Mouse (Mus musculus) stomach, embryonic 15.5 days (tissue): ENCODE results near the gene Spint3. TPM values are rescaled to one million over a fixed set of nuclear protein-coding genes. Genes with fewer than 3 reads are reported as not detected.

Source experiments
- ATAC-seq: fragments of 200-750 bp; cut with Nextera tagmentation; 2 replicates; pipeline ENCODE4 v1.8.0; 2017; ENCODE audit warnings: low read depth, moderate number of reproducible peaks, moderate TSS enrichment; ENCODE audit not compliant: insufficient read depth, low FRiP score
- H3K27ac ChIP-seq: fragments of 300-500 bp; sonication (generic); 2 replicates; pipeline ENCODE4 v1.5.1; 2015; ENCODE audit warnings: mild to moderate bottlenecking, inconsistent platforms
- H3K27me3 ChIP-seq: fragments of 300-500 bp; sonication (generic); replicated peaks from 2 replicates; pipeline ENCODE4 v1.6.1; 2015; ENCODE audit warnings: inconsistent platforms
- H3K36me3 ChIP-seq: fragments of 300-500 bp; sonication (generic); 2 replicates; pipeline ENCODE4 v1.6.1; 2015; ENCODE audit warnings: inconsistent platforms
- H3K4me1 ChIP-seq: fragments of 300-500 bp; sonication (generic); 2 replicates; pipeline ENCODE4 v1.6.1; 2015; ENCODE audit warnings: inconsistent platforms
- H3K4me2 ChIP-seq: fragments of 300-500 bp; sonication (generic); 2 replicates; pipeline ENCODE4 v1.6.1; 2015; ENCODE audit warnings: mild to moderate bottlenecking, inconsistent platforms
- H3K4me3 ChIP-seq: fragments of 300-500 bp; sonication (generic); replicated peaks from 2 replicates; pipeline ENCODE4 v1.5.1; 2015; ENCODE audit warnings: inconsistent platforms
- H3K9ac ChIP-seq: fragments of 300-500 bp; sonication (generic); 2 replicates; pipeline ENCODE4 v1.6.1; 2015; ENCODE audit warnings: inconsistent platforms
- H3K9me3 ChIP-seq: fragments of 300-500 bp; sonication (generic); 2 replicates; pipeline ENCODE4 v1.6.1; 2016; ENCODE audit warnings: inconsistent platforms
- WGBS: fragments of 180-500 bp; shearing (Covaris S2); methylation state at CpG from one replicate; pipeline ENCODE4 v1.1.7; 2015; 5-methylcytosine and 5-hydroxymethylcytosine counted together
- polyA plus RNA-seq: library from polyadenylated mRNA; unstranded; fragments of >200 nt; fragmentation: Nextera tagmentation; extraction: Ambion mirVana; gene quantifications from 2 replicates; pipeline ENCODE4 v1.2.1, GENCODE M21; 2015

Spint3 gene
- polyA plus RNA-seq, 1 experiment from 2014 or later = not detected

DNA sequence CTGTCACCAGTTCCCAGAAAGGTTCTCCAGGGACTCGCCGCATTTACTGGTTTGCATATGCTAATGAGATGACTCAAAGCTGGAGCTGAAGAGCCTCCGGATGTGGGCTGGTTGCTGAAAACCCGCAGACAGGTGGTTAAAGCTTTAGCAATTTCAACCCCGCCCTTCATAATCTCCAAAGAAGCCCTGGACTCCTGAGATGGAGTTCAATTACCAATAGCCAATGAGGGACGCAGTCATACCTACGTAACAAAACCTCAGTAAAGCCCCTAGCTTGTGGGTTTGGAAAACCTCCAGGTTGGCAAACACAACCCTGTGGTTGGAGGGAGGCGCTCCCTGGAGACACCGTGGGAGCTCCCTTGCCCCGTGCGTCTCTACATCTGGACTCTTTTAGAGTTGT is 51.4 kb downstream of the Spint3 start:
- ATAC-seq = no peak
- no peak overlapping the region for H3K4me3 ChIP-seq

DNA sequence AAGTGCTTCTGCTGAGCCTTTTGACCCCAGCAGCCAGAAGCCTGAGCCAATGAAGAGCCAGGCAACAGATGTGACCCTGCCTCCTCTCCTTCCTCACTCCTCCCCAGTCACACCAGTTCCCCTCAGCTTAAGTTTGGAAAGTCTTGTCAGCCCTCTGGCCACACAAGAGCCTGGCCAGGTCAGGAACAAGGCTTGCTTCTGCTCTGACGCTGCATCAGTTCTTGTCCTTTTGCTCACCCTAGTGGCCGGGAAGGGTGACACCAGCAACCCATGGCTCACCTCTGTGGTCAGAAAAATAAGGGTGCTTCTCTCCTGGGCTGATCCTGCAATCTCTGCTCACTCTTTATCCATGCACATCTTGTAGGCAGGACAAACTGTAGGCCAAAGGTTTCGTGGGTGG is 52.5 kb downstream of the Spint3 start:
- peak; percentile 63 for ATAC-seq
- WGBS = 12% methylated on average over 3 of the region's 3 CpGs

More for the DNA sequence above, 51.4 kb downstream of the Spint3 start:
- Histone ChIP-seq H3K4me2 (peak overlapping the region; percentile 17), H3K4me1 (peaks cover 8% of the 10 kb centered on the region; the same call in 1 of the 2 replicates), H3K9me3 (no peaks in the 10 kb centered on the region), H3K27ac (peak overlapping the region; percentile 21; the same call in 1 of the 2 replicates), H3K9ac (no peak overlapping the region), H3K36me3 (no peaks in the 10 kb centered on the region), H3K27me3 (no peaks in the 10 kb centered on the region)
- 16% methylated on average over 11 of the region's 11 CpGs for whole genome bisulfite sequencing

More for the DNA sequence above, 52.5 kb downstream of the Spint3 start:
- Histone ChIP-seq H3K4me2 (no peak overlapping the region), H3K4me1 (peaks cover 8% of the 10 kb centered on the region; the same call in 1 of the 2 replicates), H3K27me3 (no peaks in the 10 kb centered on the region), H3K27ac (no peak overlapping the region), H3K9me3 (no peaks in the 10 kb centered on the region), H3K36me3 (no peaks in the 10 kb centered on the region), H3K9ac (no peak overlapping the region), H3K4me3 (no peak overlapping the region)

Other genes with a start within 250 kb of the Spint3 start
- not detected in 2 replicates for gene Svs5, start 240.7 kb downstream of the Spint3 start, polyA plus RNA-seq
- 5.2 and 12.0 TPM in 2 replicates for gene Slpi, start 184.4 kb downstream of the Spint3 start, polyA plus RNA-seq
- gene Rbpjl, start 170.3 kb downstream of the Spint3 start, polyA plus RNA-seq = 49.2 and 72.3 TPM in 2 replicates
- gene Matn4, start 168.3 kb downstream of the Spint3 start, polyA plus RNA-seq = 12.4 and 14.7 TPM in 2 replicates
- gene Sdc4, start 129.6 kb downstream of the Spint3 start, polyA plus RNA-seq = 132 and 135 TPM in 2 replicates
- gene Sys1, start 116.5 kb downstream of the Spint3 start, polyA plus RNA-seq = 60.6 and 61.8 TPM in 2 replicates
- gene Gm20458, start 112.5 kb downstream of the Spint3 start, polyA plus RNA-seq = 17.9 and 18.1 TPM in 2 replicates
- gene Trp53tg5, start 99.7 kb downstream of the Spint3 start, polyA plus RNA-seq = 0.14 TPM in 1 of 2 replicates, not detected in the other
- gene Dbndd2, start 87.4 kb downstream of the Spint3 start, polyA plus RNA-seq = 6.5 and 10.4 TPM in 2 replicates
- 67.0 and 67.5 TPM in 2 replicates for gene Pigt, start 75.9 kb downstream of the Spint3 start, polyA plus RNA-seq
- gene Wfdc2, start 11.0 kb downstream of the Spint3 start, polyA plus RNA-seq = 162 and 175 TPM in 2 replicates
- gene Wfdc6a, start 12.0 kb upstream of the Spint3 start, polyA plus RNA-seq = 1.0 and 1.5 TPM in 2 replicates
- gene Eppin, start 20.1 kb upstream of the Spint3 start, polyA plus RNA-seq = not detected in 2 replicates
- not detected in 2 replicates for gene Wfdc6b, start 40.1 kb upstream of the Spint3 start, polyA plus RNA-seq
- not detected in 2 replicates for gene Wfdc8, start 40.2 kb upstream of the Spint3 start, polyA plus RNA-seq
- gene Wfdc16, start 65.3 kb upstream of the Spint3 start, polyA plus RNA-seq = not detected in 2 replicates
- 0.44 and 0.99 TPM in 2 replicates for gene Wfdc10, start 82.6 kb upstream of the Spint3 start, polyA plus RNA-seq
- not detected in 2 replicates for gene Wfdc9, start 83.1 kb upstream of the Spint3 start, polyA plus RNA-seq
- gene Wfdc11, start 100.6 kb upstream of the Spint3 start, polyA plus RNA-seq = not detected in 2 replicates
- gene Wfdc13, start 111.6 kb upstream of the Spint3 start, polyA plus RNA-seq = 1.9 and 3.7 TPM in 2 replicates
- not detected in 2 replicates for gene Spint4, start 125.0 kb upstream of the Spint3 start, polyA plus RNA-seq
- not detected in 2 replicates for gene Spint5, start 141.8 kb upstream of the Spint3 start, polyA plus RNA-seq
- gene Wfdc3, start 172.5 kb upstream of the Spint3 start, polyA plus RNA-seq = 2.2 and 2.3 TPM in 2 replicates
- gene Dnttip1, start 172.5 kb upstream of the Spint3 start, polyA plus RNA-seq = 60.9 and 64.7 TPM in 2 replicates
- gene Ube2c, start 196.4 kb upstream of the Spint3 start, polyA plus RNA-seq = 428 and 438 TPM in 2 replicates
- gene Tnnc2, start 206.5 kb upstream of the Spint3 start, polyA plus RNA-seq = 8.1 and 16.8 TPM in 2 replicates
- gene Snx21, start 212.4 kb upstream of the Spint3 start, polyA plus RNA-seq = 24.6 and 24.8 TPM in 2 replicates
- 21.9 and 22.9 TPM in 2 replicates for gene Acot8, start 231.4 kb upstream of the Spint3 start, polyA plus RNA-seq
- 7.9 and 8.5 TPM in 2 replicates for gene Zswim3, start 231.6 kb upstream of the Spint3 start, polyA plus RNA-seq
- 13.1 and 13.5 TPM in 2 replicates for gene Zswim1, start 249.2 kb upstream of the Spint3 start, polyA plus RNA-seq